Mouse (Mus musculus) lung, adult 2 months (tissue): Measurements from ENCODE around the gene Ddx6. TPM values are rescaled to one million over a fixed set of nuclear protein-coding genes. Genes with fewer than 3 reads are reported as not detected.
"Not testable (repeated sequence)": the region's sequence is repeated elsewhere in the genome, so short reads cannot be mapped to it uniquely, and the experiment has no call there.

Experiments
- DNase-seq: peaks from one replicate; pipeline ENCODE4 v3.0.0; 2022
- H3K4me1 ChIP-seq: fragments of 200-500 bp; 2 replicates; pipeline ENCODE4 v1.6.1; 2011; ENCODE audit warnings: low read length; ENCODE audit not compliant: control insufficient read depth, insufficient read depth
- H3K4me3 ChIP-seq: fragments of 200-500 bp; replicated peaks from 2 replicates; pipeline ENCODE3; 2011; ENCODE audit warnings: low read depth, mild to moderate bottlenecking, control low read depth, low read length; ENCODE audit errors: extremely low read depth
- CTCF ChIP-seq: fragments of 200-500 bp; IDR thresholded peaks from 2 replicates; pipeline ENCODE4 v1.5.1; 2011; ENCODE audit warnings: mild to moderate bottlenecking, low read length, control low read depth; ENCODE audit not compliant: insufficient read depth
- POLR2A ChIP-seq: fragments of 200-500 bp; IDR thresholded peaks from 2 replicates; pipeline ENCODE4 v1.6.1; 2011; ENCODE audit warnings: low read depth, mild to moderate bottlenecking, control low read depth, low read length, borderline replicate concordance; ENCODE audit errors: extremely low read depth
- WGBS: fragments of 180-500 bp; shearing (Covaris S2); methylation state at CpG from one replicate; pipeline ENCODE4 v1.1.7; 2018; 5-methylcytosine and 5-hydroxymethylcytosine counted together
- polyA plus RNA-seq: library from polyadenylated mRNA; depleted of rRNA; stranded (reverse); fragments of >200 nt; gene quantifications from 2 replicates; pipeline ENCODE4 v1.2.3, GENCODE M21; 2012

The Ddx6 gene
- polyA plus RNA-seq, 1 experiment: 24.2 TPM

GRCm38 (mm10) chr9:44603454-44604289 is 1.0 kb upstream of the Ddx6 start:
- Histone ChIP-seq H3K4me1 (peaks cover 7% of the 10 kb centered on the region; the same call in 1 of the 2 replicates), H3K4me3 (peak overlapping the region; percentile 99)
- DNase-seq: no peak
- WGBS: under 1% methylated on average over 38 of the region's 38 CpGs
- TF ChIP-seq POLR2A (peak; percentile 19; the same call in 1 of the 2 replicates), CTCF (no peak)

- peak; percentile 84 for DNase-seq
Observed at GRCm38 (mm10) chr9:44604290-44604778, 358 bp upstream of the Ddx6 start.

GRCm38 (mm10) chr9:44605616-44606165 is 999 bp downstream of the Ddx6 start:
- 0% methylated on average over 13 of the region's 13 CpGs for WGBS
- TF ChIP-seq POLR2A: no peak
- TF ChIP-seq CTCF: no peak
- no peak for DNase-seq
- peak overlapping the region; percentile 96 for H3K4me3 ChIP-seq
- H3K4me1 ChIP-seq: peaks cover 12% of the 10 kb centered on the region

More at GRCm38 (mm10) chr9:44604290-44604778, 358 bp upstream of the Ddx6 start:
- peaks cover 9% of the 10 kb centered on the region for H3K4me1 ChIP-seq
- WGBS: under 1% methylated on average over 55 of the region's 65 CpGs
- TF ChIP-seq CTCF (no peak), POLR2A (peak; percentile 65; the same call in 1 of the 2 replicates)
- peak overlapping the region; percentile 99 for H3K4me3 ChIP-seq

- peaks cover 15% of the 10 kb centered on the region for H3K4me1 ChIP-seq
- TF ChIP-seq POLR2A: no peak
- no peak for TF ChIP-seq CTCF
- no peak overlapping the region for H3K4me3 ChIP-seq
- DNase-seq: no peak
- 20% methylated on average over 4 of the region's 4 CpGs for WGBS
Observed at GRCm38 (mm10) chr9:44606646-44607045, 2.0 kb downstream of the Ddx6 start.

GRCm38 (mm10) chr9:44607306-44607705 is 2.6 kb downstream of the Ddx6 start:
- no peak for DNase-seq
- 27% methylated on average over 4 of the region's 4 CpGs for WGBS
- H3K4me1 ChIP-seq: peaks cover 17% of the 10 kb centered on the region
- H3K4me3 ChIP-seq: peak overlapping the region; percentile 13
- TF ChIP-seq CTCF (no peak), POLR2A (no peak)

- no peak for DNase-seq
- peaks cover 22% of the 10 kb centered on the region for H3K4me1 ChIP-seq
- no peak for TF ChIP-seq CTCF
- TF ChIP-seq POLR2A: no peak
- WGBS: 90% methylated on average over 25 of the region's 25 CpGs
- H3K4me3 ChIP-seq: no peak overlapping the region
Observed at GRCm38 (mm10) chr9:44610371-44610770, 5.7 kb downstream of the Ddx6 start.

GRCm38 (mm10) chr9:44613081-44613480 is 8.4 kb downstream of the Ddx6 start:
- 53% methylated on average over 1 of the region's 1 CpGs for WGBS
- DNase-seq, H3K4me3 ChIP-seq: not testable (repeated sequence)
- H3K4me1 ChIP-seq: peaks cover 18% of the 10 kb centered on the region

GRCm38 (mm10) chr9:44621114-44621513 is 16.4 kb downstream of the Ddx6 start:
- Histone ChIP-seq H3K4me3 (no peak overlapping the region), H3K4me1 (peaks cover 6% of the 10 kb centered on the region; the same call in 1 of the 2 replicates)
- TF ChIP-seq POLR2A (no peak), CTCF (no peak)
- 59% methylated on average over 3 of the region's 3 CpGs for WGBS
- no peak for DNase-seq

GRCm38 (mm10) chr9:44624390-44624789 is 19.7 kb downstream of the Ddx6 start:
- no peak for DNase-seq
- TF ChIP-seq POLR2A (no peak), CTCF (no peak)
- Histone ChIP-seq H3K4me1 (peaks cover 4% of the 10 kb centered on the region; the same call in 1 of the 2 replicates), H3K4me3 (no peak overlapping the region)
- whole genome bisulfite sequencing: 45% methylated on average over 5 of the region's 5 CpGs

- Histone ChIP-seq H3K4me1 (peaks cover 4% of the 10 kb centered on the region; the same call in 1 of the 2 replicates), H3K4me3 (no peak overlapping the region)
- TF ChIP-seq CTCF (no peak), POLR2A (no peak)
- no peak for DNase-seq
- 84% methylated on average over 5 of the region's 5 CpGs for WGBS
Observed at GRCm38 (mm10) chr9:44626268-44626667, 21.6 kb downstream of the Ddx6 start.
